10 mouse cellular contexts compared by ENCODE assay signal in genomic region chr16:78317960-78318359, GRCm38 (mm10). TPM values are rescaled to one million over a fixed set of nuclear protein-coding genes. Genes with fewer than 3 reads are reported as not detected.
DNase-seq lines count a peak whose midpoint lies in the region; ATAC-seq and TF ChIP-seq lines count a peak whose summit lies in the region.
"Had no signal": no experiment of that assay in that cellular context is flagged by ENCODE, and none has a peak within 500 bp of the region (broad histone marks: within the 10 kb centered on the region; RNA-seq: fewer than 3 reads in every experiment).

No protein-coding gene starts in this region.

- no peak overlapping the region for H3K4me2 ChIP-seq in intestine, embryonic 16.5 days (ENCODE audit: low read depth, low read length)
- no peak overlapping the region for H3K4me2 ChIP-seq in stomach, embryonic 14.5 days (replicated peaks; ENCODE audit: low read depth, low read length)
- H3K4me2 ChIP-seq: hindbrain, embryonic 12.5 days had no signal

- H3K27ac ChIP-seq in left cerebral cortex, adult 2 months, result peak overlapping the region; percentile 53
- H3K27ac ChIP-seq in intestine, embryonic 16.5 days (ENCODE audit: low read length), result 0 out of 2 replicates have a peak overlapping the region, but pooled peaks have one; percentile 5
- no peak overlapping the region for H3K27ac ChIP-seq in stomach, embryonic 14.5 days (ENCODE audit: low read length)
- H3K27ac ChIP-seq: hindbrain, embryonic 12.5 days had no signal

- no peak for TF ChIP-seq CTCF in left cerebral cortex, adult 2 months (IDR thresholded peaks at IDR 0.05)

- no peaks in the 10 kb centered on the region for H3K36me3 ChIP-seq in intestine, embryonic 16.5 days (ENCODE audit: control insufficient read depth, insufficient read depth, low read length)
- H3K36me3 ChIP-seq in stomach, embryonic 14.5 days (ENCODE audit: control insufficient read depth, insufficient read depth, low read length), result no peaks in the 10 kb centered on the region
- H3K36me3 ChIP-seq: hindbrain, embryonic 12.5 days had no signal

- 45% methylated on average over 7 of the region's 7 CpGs for WGBS in intestine, embryonic 16.5 days
- WGBS in stomach, embryonic 14.5 days, result 42% methylated on average over 7 of the region's 7 CpGs

- H3K9ac ChIP-seq in intestine, embryonic 16.5 days (ENCODE audit: low read depth, low read length), result no peak overlapping the region
- H3K9ac ChIP-seq in stomach, embryonic 14.5 days (replicated peaks; ENCODE audit: low read depth, low read length), result no peak overlapping the region
- H3K9ac ChIP-seq: forebrain, postnatal 0 days; hindbrain, embryonic 12.5 days had no signal

- ATAC-seq in granulocyte monocyte progenitor cell, adult 5-6 weeks (replicated peaks; ENCODE audit: poor library complexity, severe bottlenecking), result peak; percentile 29; the same call in 1 of the 2 replicates
- peak; percentile 87 for ATAC-seq in intestine, embryonic 16.5 days
- ATAC-seq in stomach, embryonic 14.5 days (ENCODE audit: insufficient number of reproducible peaks, insufficient read depth, low FRiP score, low read depth), result peak; percentile 75
- no peak for ATAC-seq in megakaryocyte-erythroid progenitor cell, adult 5-6 weeks (replicated peaks; ENCODE audit: low FRiP score, low TSS enrichment, poor library complexity, severe bottlenecking)
- ATAC-seq: forebrain, postnatal 0 days had no signal

- no peak overlapping the region for H3K4me3 ChIP-seq in left cerebral cortex, adult 2 months
- H3K4me3 ChIP-seq in intestine, embryonic 16.5 days (ENCODE audit: low read length), result no peak overlapping the region
- no peak overlapping the region for H3K4me3 ChIP-seq in stomach, embryonic 14.5 days (ENCODE audit: low read depth, low read length)
- H3K4me3 ChIP-seq: hindbrain, embryonic 12.5 days had no signal

- intact Hi-C loops in left cerebral cortex, adult 2 months (cut with DNase I), result loop anchor here (1.0 to 2.0 kb wide), 3 partner anchors 15 to 121 kb away; no protein-coding TSS in a partner anchor
- intact Hi-C loops in gastrocnemius, postnatal 36 days (cut with DNase I), result loop anchor here (1.0 kb wide), 1 partner anchor 120 kb away; no protein-coding TSS in a partner anchor

- peaks cover 14% of the 10 kb centered on the region; the same call in 1 of the 2 replicates for H3K4me1 ChIP-seq in intestine, embryonic 16.5 days (ENCODE audit: control insufficient read depth, insufficient read depth, low read length)
- H3K4me1 ChIP-seq in stomach, embryonic 14.5 days (ENCODE audit: control insufficient read depth, insufficient read depth, low read length), result peaks cover 26% of the 10 kb centered on the region

- no peaks in the 10 kb centered on the region for H3K9me3 ChIP-seq in intestine, embryonic 16.5 days (ENCODE audit: control insufficient read depth, low read length)
- H3K9me3 ChIP-seq in stomach, embryonic 14.5 days (ENCODE audit: control insufficient read depth, low read depth, low read length), result no peaks in the 10 kb centered on the region
- H3K9me3 ChIP-seq: hindbrain, embryonic 12.5 days had no signal

- DNase-seq in left cerebral cortex, adult 2 months (ENCODE audit: extremely low spot score in 1 of 2, low spot score in 2 of 2), result no peak
- DNase-seq in left cerebral cortex, adult 18-20 months (ENCODE audit: low spot score in 2 of 2), result no peak
- no peak for DNase-seq in gastrocnemius, postnatal 36 days
- DNase-seq: forebrain, postnatal 0 days; kidney, postnatal 4 days had no signal

- no peaks in the 10 kb centered on the region for H3K27me3 ChIP-seq in intestine, embryonic 16.5 days (replicated peaks; ENCODE audit: control insufficient read depth, insufficient read depth, low read length)
- no peaks in the 10 kb centered on the region for H3K27me3 ChIP-seq in stomach, embryonic 14.5 days (ENCODE audit: control insufficient read depth, insufficient read depth, low read length)
- H3K27me3 ChIP-seq: hindbrain, embryonic 12.5 days had no signal

RNA-seq across cellular contexts. Expression of gene Cxadr, which starts 16.7 kb away (rescaled TPM):
- 10 to 100 TPM; 28.5 to 31.5 TPM for total RNA-seq in left cerebral cortex, adult 2 months (2021)
- 10 to 100 TPM; 22.0 to 26.8 TPM for total RNA-seq in left cerebral cortex, adult 18-20 months (2021)
- 0.41 and 4.8 TPM in 2 replicates for total RNA-seq in granulocyte monocyte progenitor cell, adult 5-6 weeks (2014; fragmentation: Nextera tagmentation)
- 0.98 and 1.2 TPM in 2 replicates for total RNA-seq in granulocyte monocyte progenitor cell, adult 5-6 weeks (2017)
- 51.4 and 61.1 TPM in 2 replicates for polyA plus RNA-seq in intestine, embryonic 16.5 days (2015; fragmentation: Nextera tagmentation; extraction: Ambion mirVana)
- 50.1 and 56.3 TPM in 2 replicates for polyA plus RNA-seq in stomach, embryonic 14.5 days (2014; fragmentation: Nextera tagmentation; extraction: Ambion mirVana)
- under 1 TPM; 0.52 to 0.59 TPM for total RNA-seq in gastrocnemius, postnatal 36 days (2021)
- total RNA-seq in megakaryocyte-erythroid progenitor cell, adult 5-6 weeks (2014; fragmentation: Nextera tagmentation), result 0.48 and 1.6 TPM in 2 replicates
- total RNA-seq in megakaryocyte-erythroid progenitor cell, adult 5-6 weeks (2017), result 0.04 TPM in 1 of 2 replicates, not detected in the other

RNA-seq across cellular contexts. Expression of gene Btg3, which starts 59.0 kb away (rescaled TPM):
- total RNA-seq in left cerebral cortex, adult 2 months (2021), result 10 to 100 TPM; 13.0 to 13.4 TPM
- 10 to 100 TPM; 12.2 to 16.6 TPM for total RNA-seq in left cerebral cortex, adult 18-20 months (2021)
- total RNA-seq in granulocyte monocyte progenitor cell, adult 5-6 weeks (2014; fragmentation: Nextera tagmentation), result 27.1 and 28.8 TPM in 2 replicates
- total RNA-seq in granulocyte monocyte progenitor cell, adult 5-6 weeks (2017), result 7.9 and 18.9 TPM in 2 replicates
- polyA plus RNA-seq in intestine, embryonic 16.5 days (2015; fragmentation: Nextera tagmentation; extraction: Ambion mirVana), result 9.4 and 15.3 TPM in 2 replicates
- polyA plus RNA-seq in stomach, embryonic 14.5 days (2014; fragmentation: Nextera tagmentation; extraction: Ambion mirVana), result 31.7 and 39.2 TPM in 2 replicates
- total RNA-seq in gastrocnemius, postnatal 36 days (2021), result 1 to 10 TPM; 3.4 to 3.9 TPM
- 27.2 and 43.5 TPM in 2 replicates for total RNA-seq in megakaryocyte-erythroid progenitor cell, adult 5-6 weeks (2014; fragmentation: Nextera tagmentation)
- total RNA-seq in megakaryocyte-erythroid progenitor cell, adult 5-6 weeks (2017), result 24.2 and 24.6 TPM in 2 replicates
